Mouse (Mus musculus): ENCODE measurements around the gene Wfdc10. TPM values are rescaled to one million over a fixed set of nuclear protein-coding genes. Genes with fewer than 3 reads are reported as not detected.

Gene Wfdc10
- polyA plus RNA-seq, 1 experiment from 2014 or later, result not detected

GRCm38 (mm10) chr2:164678848-164679625, 23.2 kb downstream of the Wfdc10 start:
- ATAC-seq (ENCODE audit: insufficient number of reproducible peaks, low FRiP score, low TSS enrichment, low read depth) (peak; percentile 47; the same call in 1 of the 2 replicates), DNase-seq (ENCODE audit: low spot score) (peak; percentile 81)
- H3K4me3 ChIP-seq (ENCODE audit: low read depth, low read length), result no peak overlapping the region
- no peaks in the 10 kb centered on the region for H3K36me3 ChIP-seq (ENCODE audit: control insufficient read depth, insufficient read depth, low read length)
- no peaks in the 10 kb centered on the region for H3K9me3 ChIP-seq (ENCODE audit: control insufficient read depth, low read length)
- peak overlapping the region; percentile 45 for H3K4me2 ChIP-seq (ENCODE audit: low read depth, severe bottlenecking)
- H3K27ac ChIP-seq (replicated peaks; ENCODE audit: low read depth, low read length), result no peak overlapping the region
- no peaks in the 10 kb centered on the region for H3K4me1 ChIP-seq (ENCODE audit: control insufficient read depth, insufficient read depth, low read length)
- H3K9ac ChIP-seq (ENCODE audit: low read length), result no peak overlapping the region
- no peaks in the 10 kb centered on the region for H3K27me3 ChIP-seq (ENCODE audit: control insufficient read depth, insufficient read depth, low read length)
- WGBS, result 20% methylated on average over 19 of the region's 19 CpGs

GRCm38 (mm10) chr2:164679906-164680305, 24.1 kb downstream of the Wfdc10 start:
- Histone ChIP-seq H3K4me2 (ENCODE audit: low read depth, severe bottlenecking) (no peak overlapping the region), H3K4me1 (ENCODE audit: control insufficient read depth, insufficient read depth, low read length) (no peaks in the 10 kb centered on the region), H3K9ac (ENCODE audit: low read length) (no peak overlapping the region), H3K4me3 (ENCODE audit: low read depth, low read length) (no peak overlapping the region), H3K36me3 (ENCODE audit: control insufficient read depth, insufficient read depth, low read length) (no peaks in the 10 kb centered on the region), H3K9me3 (ENCODE audit: control insufficient read depth, low read length) (no peaks in the 10 kb centered on the region), H3K27ac (replicated peaks; ENCODE audit: low read depth, low read length) (no peak overlapping the region), H3K27me3 (ENCODE audit: control insufficient read depth, insufficient read depth, low read length) (no peaks in the 10 kb centered on the region)
- no peak for DNase-seq (ENCODE audit: low spot score)
- ATAC-seq (ENCODE audit: insufficient number of reproducible peaks, low FRiP score, low TSS enrichment, low read depth), result no peak
- WGBS, result 32% methylated on average over 3 of the region's 3 CpGs

GRCm38 (mm10) chr2:164684807-164685206, 29.0 kb downstream of the Wfdc10 start, which contains the start of gene Wfdc13:
TSS of gene Wfdc13 (plus strand) at chr2:164685107.
- Histone ChIP-seq H3K36me3 (ENCODE audit: control insufficient read depth, insufficient read depth, low read length) (no peaks in the 10 kb centered on the region), H3K4me2 (ENCODE audit: low read depth, severe bottlenecking) (no peak within 1 kb of the TSS), H3K27me3 (ENCODE audit: control insufficient read depth, insufficient read depth, low read length) (no peaks in the 10 kb centered on the region), H3K4me3 (ENCODE audit: low read depth, low read length) (no peak within 1 kb of the TSS), H3K9me3 (ENCODE audit: control insufficient read depth, low read length) (no peaks in the 10 kb centered on the region), H3K4me1 (ENCODE audit: control insufficient read depth, insufficient read depth, low read length) (no peaks in the 10 kb centered on the region), H3K27ac (replicated peaks; ENCODE audit: low read depth, low read length) (no peak within 1 kb of the TSS), H3K9ac (ENCODE audit: low read length) (no peak within 1 kb of the TSS)
- ATAC-seq (ENCODE audit: insufficient number of reproducible peaks, low FRiP score, low TSS enrichment, low read depth), result no peak
- no peak for DNase-seq (ENCODE audit: low spot score)
- WGBS, result 69% methylated on average over 3 of the region's 3 CpGs

- ATAC-seq (ENCODE audit: insufficient number of reproducible peaks, low FRiP score, low TSS enrichment, low read depth), result no peak
- H3K4me3 ChIP-seq (ENCODE audit: low read depth, low read length), result no peak within 1 kb of the TSS
- 85% methylated on average over 4 of the region's 4 CpGs for WGBS
Observed at GRCm38 (mm10) chr2:164698201-164698600, 42.4 kb downstream of the Wfdc10 start, which contains the start of gene Spint4. TSS of gene Spint4 (plus strand) at chr2:164698501.

GRCm38 (mm10) chr2:164700959-164701358, 45.1 kb downstream of the Wfdc10 start:
- Histone ChIP-seq H3K4me1 (ENCODE audit: control insufficient read depth, insufficient read depth, low read length) (no peaks in the 10 kb centered on the region), H3K4me2 (ENCODE audit: low read depth, severe bottlenecking) (no peak overlapping the region), H3K9ac (ENCODE audit: low read length) (no peak overlapping the region), H3K27me3 (ENCODE audit: control insufficient read depth, insufficient read depth, low read length) (no peaks in the 10 kb centered on the region), H3K36me3 (ENCODE audit: control insufficient read depth, insufficient read depth, low read length) (no peaks in the 10 kb centered on the region), H3K9me3 (ENCODE audit: control insufficient read depth, low read length) (no peaks in the 10 kb centered on the region; the same call in 1 of the 2 replicates), H3K27ac (replicated peaks; ENCODE audit: low read depth, low read length) (no peak overlapping the region), H3K4me3 (ENCODE audit: low read depth, low read length) (no peak overlapping the region)
- no peak for ATAC-seq (ENCODE audit: insufficient number of reproducible peaks, low FRiP score, low TSS enrichment, low read depth)
- WGBS, result 77% methylated on average over 5 of the region's 5 CpGs
- DNase-seq (ENCODE audit: low spot score), result no peak

More at GRCm38 (mm10) chr2:164698201-164698600, 42.4 kb downstream of the Wfdc10 start, which contains the start of gene Spint4:
- no peak within 1 kb of the TSS for H3K27ac ChIP-seq (replicated peaks; ENCODE audit: low read depth, low read length)
- no peaks in the 10 kb centered on the region for H3K36me3 ChIP-seq (ENCODE audit: control insufficient read depth, insufficient read depth, low read length)
- no peak within 1 kb of the TSS for H3K4me2 ChIP-seq (ENCODE audit: low read depth, severe bottlenecking)
- DNase-seq (ENCODE audit: low spot score), result no peak
- H3K9me3 ChIP-seq (ENCODE audit: control insufficient read depth, low read length), result no peaks in the 10 kb centered on the region
- H3K4me1 ChIP-seq (ENCODE audit: control insufficient read depth, insufficient read depth, low read length), result no peaks in the 10 kb centered on the region
- H3K27me3 ChIP-seq (ENCODE audit: control insufficient read depth, insufficient read depth, low read length), result no peaks in the 10 kb centered on the region
- no peak within 1 kb of the TSS for H3K9ac ChIP-seq (ENCODE audit: low read length)

- no peak for ATAC-seq (ENCODE audit: insufficient number of reproducible peaks, low FRiP score, low TSS enrichment, low read depth)
Observed at GRCm38 (mm10) chr2:164701761-164702160, 45.9 kb downstream of the Wfdc10 start.

GRCm38 (mm10) chr2:164704235-164704634, 48.4 kb downstream of the Wfdc10 start:
- Histone ChIP-seq H3K4me1 (ENCODE audit: control insufficient read depth, insufficient read depth, low read length) (no peaks in the 10 kb centered on the region), H3K27me3 (ENCODE audit: control insufficient read depth, insufficient read depth, low read length) (no peaks in the 10 kb centered on the region), H3K36me3 (ENCODE audit: control insufficient read depth, insufficient read depth, low read length) (no peaks in the 10 kb centered on the region), H3K9me3 (ENCODE audit: control insufficient read depth, low read length) (no peaks in the 10 kb centered on the region; the same call in 1 of the 2 replicates), H3K9ac (ENCODE audit: low read length) (no peak overlapping the region), H3K4me2 (ENCODE audit: low read depth, severe bottlenecking) (no peak overlapping the region), H3K4me3 (ENCODE audit: low read depth, low read length) (no peak overlapping the region), H3K27ac (replicated peaks; ENCODE audit: low read depth, low read length) (no peak overlapping the region)
- ATAC-seq (ENCODE audit: insufficient number of reproducible peaks, low FRiP score, low TSS enrichment, low read depth) (no peak), DNase-seq (ENCODE audit: low spot score) (no peak)
- WGBS, result 78% methylated on average over 5 of the region's 5 CpGs

More at GRCm38 (mm10) chr2:164701761-164702160, 45.9 kb downstream of the Wfdc10 start:
- Histone ChIP-seq H3K9ac (ENCODE audit: low read length) (no peak overlapping the region), H3K36me3 (ENCODE audit: control insufficient read depth, insufficient read depth, low read length) (no peaks in the 10 kb centered on the region), H3K4me3 (ENCODE audit: low read depth, low read length) (no peak overlapping the region), H3K9me3 (ENCODE audit: control insufficient read depth, low read length) (no peaks in the 10 kb centered on the region; the same call in 1 of the 2 replicates), H3K27ac (replicated peaks; ENCODE audit: low read depth, low read length) (no peak overlapping the region), H3K27me3 (ENCODE audit: control insufficient read depth, insufficient read depth, low read length) (no peaks in the 10 kb centered on the region), H3K4me2 (ENCODE audit: low read depth, severe bottlenecking) (no peak overlapping the region), H3K4me1 (ENCODE audit: control insufficient read depth, insufficient read depth, low read length) (no peaks in the 10 kb centered on the region)
- DNase-seq (ENCODE audit: low spot score), result no peak
- WGBS, result 89% methylated on average over 5 of the region's 5 CpGs

- 96% methylated on average over 6 of the region's 6 CpGs for WGBS
- no peaks in the 10 kb centered on the region for H3K4me1 ChIP-seq (ENCODE audit: control insufficient read depth, insufficient read depth, low read length)
- no peak overlapping the region for H3K4me2 ChIP-seq (ENCODE audit: low read depth, severe bottlenecking)
- DNase-seq (ENCODE audit: low spot score) (no peak), ATAC-seq (ENCODE audit: insufficient number of reproducible peaks, low FRiP score, low TSS enrichment, low read depth) (no peak)
- no peak overlapping the region for H3K9ac ChIP-seq (ENCODE audit: low read length)
- no peak overlapping the region for H3K4me3 ChIP-seq (ENCODE audit: low read depth, low read length)
- H3K36me3 ChIP-seq (ENCODE audit: control insufficient read depth, insufficient read depth, low read length), result no peaks in the 10 kb centered on the region
- H3K9me3 ChIP-seq (ENCODE audit: control insufficient read depth, low read length), result no peaks in the 10 kb centered on the region; the same call in 1 of the 2 replicates
- no peak overlapping the region for H3K27ac ChIP-seq (replicated peaks; ENCODE audit: low read depth, low read length)
- H3K27me3 ChIP-seq (ENCODE audit: control insufficient read depth, insufficient read depth, low read length), result no peaks in the 10 kb centered on the region
Observed at GRCm38 (mm10) chr2:164705328-164705727, 49.5 kb downstream of the Wfdc10 start.

Measured in limb, embryonic 11.5 days (tissue).